Mouse (Mus musculus) megakaryocyte, embryonic 14.5 days (primary cell): Measurements from ENCODE around the gene Tube1.

Experiments
- FLI1 ChIP-seq: IDR thresholded peaks from 2 replicates; pipeline ENCODE4 v1.6.1; 2012; ENCODE audit warnings: low read length, inconsistent platforms, mixed read lengths
- GATA1 ChIP-seq: IDR thresholded peaks from 3 replicates; pipeline ENCODE4 v1.6.1; 2012; ENCODE audit warnings: mixed read lengths, low read length, inconsistent platforms, borderline replicate concordance

DNA sequence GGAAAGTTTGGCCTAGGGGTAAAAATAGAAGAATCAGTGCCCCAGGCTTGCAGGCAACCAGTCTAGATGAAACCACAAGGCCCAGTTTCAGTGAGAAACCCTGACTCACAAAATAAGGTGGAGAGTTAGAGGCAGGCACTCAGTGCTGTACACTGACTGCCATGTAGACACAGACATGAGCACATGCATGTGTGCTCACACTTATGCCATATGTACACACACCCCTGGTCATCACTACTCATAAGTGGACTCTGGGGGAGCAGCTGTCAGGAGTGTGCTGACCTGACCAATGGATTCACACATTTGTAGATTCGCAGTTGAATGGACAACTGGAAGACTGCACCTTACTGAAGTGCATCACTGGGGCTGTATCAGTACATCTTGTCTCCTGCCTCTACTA is 27.6 kb downstream of the Tube1 start:
- TF ChIP-seq GATA1 (no peak), FLI1 (no peak)
